Mouse (Mus musculus): ENCODE results near the gene Atp2b2.

The Atp2b2 gene

GRCm38 (mm10) chr6:113697222-113698205, 344.9 kb downstream of the Atp2b2 start:
- DNase-seq, result peak in 1 of 2 experiments; percentile 59

- peak; percentile 94 to 96 for DNase-seq
These were observed 345.7 kb downstream of the Atp2b2 start, which contains the start of gene Tatdn2 for GRCm38 (mm10) chr6:113696582-113697221. Tatdn2 (plus strand) TSS chr6:113697050.

- no peak for DNase-seq
These were observed 346.6 kb downstream of the Atp2b2 start for GRCm38 (mm10) chr6:113695766-113696355.

- no peak for DNase-seq
These were observed 347.2 kb downstream of the Atp2b2 start for GRCm38 (mm10) chr6:113695203-113695602.

Measured in cerebellum, postnatal 25 days (tissue).